Mouse (Mus musculus) kidney, embryonic 15.5 days (tissue): ENCODE data around the gene Tmtc2. TPM values are rescaled to one million over a fixed set of nuclear protein-coding genes. Genes with fewer than 3 reads are reported as not detected.
"Not testable (repeated sequence)": the region's sequence is repeated elsewhere in the genome, so short reads cannot be mapped to it uniquely, and the experiment has no call there.

Source experiments
- ATAC-seq: fragments of 200-750 bp; cut with Nextera tagmentation; replicated peaks from 2 replicates; pipeline ENCODE4 v1.8.0; 2017; ENCODE audit warnings: moderate TSS enrichment; ENCODE audit not compliant: low FRiP score
- H3K27ac ChIP-seq: fragments of 300-500 bp; sonication (generic); 2 replicates; pipeline ENCODE4 v1.5.1; 2015; ENCODE audit warnings: mild to moderate bottlenecking, inconsistent platforms
- H3K27me3 ChIP-seq: fragments of 300-500 bp; sonication (generic); 2 replicates; pipeline ENCODE4 v1.6.1; 2015; ENCODE audit warnings: inconsistent platforms
- H3K36me3 ChIP-seq: fragments of 300-500 bp; sonication (generic); 2 replicates; pipeline ENCODE4 v1.6.1; 2015; ENCODE audit warnings: inconsistent platforms
- H3K4me1 ChIP-seq: fragments of 300-500 bp; sonication (generic); 2 replicates; pipeline ENCODE4 v1.6.1; 2015; ENCODE audit warnings: inconsistent platforms
- H3K4me2 ChIP-seq: fragments of 300-500 bp; sonication (generic); 2 replicates; pipeline ENCODE4 v1.6.1; 2015; ENCODE audit warnings: moderate library complexity, mild to moderate bottlenecking, inconsistent platforms
- H3K4me3 ChIP-seq: fragments of 300-500 bp; sonication (generic); replicated peaks from 2 replicates; pipeline ENCODE4 v1.5.1; 2015; ENCODE audit warnings: mild to moderate bottlenecking, inconsistent platforms
- H3K9ac ChIP-seq: fragments of 300-500 bp; sonication (generic); 2 replicates; pipeline ENCODE4 v1.6.1; 2015; ENCODE audit warnings: mild to moderate bottlenecking, inconsistent platforms
- H3K9me3 ChIP-seq: fragments of 300-500 bp; sonication (generic); replicated peaks from 2 replicates; pipeline ENCODE4 v1.6.1; 2016; ENCODE audit warnings: inconsistent platforms
- WGBS: fragments of 180-500 bp; shearing (Covaris S2); methylation state at CpG from one replicate; pipeline ENCODE4 v1.1.7; 2015; ENCODE audit warnings: mixed read lengths; 5-methylcytosine and 5-hydroxymethylcytosine counted together
- polyA plus RNA-seq: library from polyadenylated mRNA; unstranded; fragments of >200 nt; fragmentation: Nextera tagmentation; extraction: Ambion mirVana; gene quantifications from 2 replicates; pipeline ENCODE4 v1.2.1, GENCODE M21; 2015

Tmtc2 gene
- polyA plus RNA-seq, 1 experiment from 2014 or later, result 10.8 TPM

GRCm38 (mm10) chr10:105260053-105260452 is 314.2 kb downstream of the Tmtc2 start:
- H3K4me2 ChIP-seq, result no peak overlapping the region
- no peaks in the 10 kb centered on the region for H3K9me3 ChIP-seq
- no peak for ATAC-seq
- H3K9ac ChIP-seq, result no peak overlapping the region
- no peaks in the 10 kb centered on the region for H3K27me3 ChIP-seq
- H3K36me3 ChIP-seq, result no peaks in the 10 kb centered on the region
- WGBS, result 64% methylated on average over 3 of the region's 3 CpGs
- H3K4me3 ChIP-seq, result no peak overlapping the region
- no peak overlapping the region for H3K27ac ChIP-seq
- H3K4me1 ChIP-seq, result no peaks in the 10 kb centered on the region

- not testable (repeated sequence) for H3K27me3 ChIP-seq, H3K4me3 ChIP-seq, H3K9ac ChIP-seq, H3K36me3 ChIP-seq, H3K4me1 ChIP-seq, H3K9me3 ChIP-seq, H3K4me2 ChIP-seq, H3K27ac ChIP-seq, ATAC-seq
- WGBS, result 75% methylated on average over 22 of the region's 22 CpGs
These were observed 336.0 kb downstream of the Tmtc2 start for GRCm38 (mm10) chr10:105238291-105238690.

GRCm38 (mm10) chr10:105232864-105233263 is 341.4 kb downstream of the Tmtc2 start:
- no peak overlapping the region for H3K9ac ChIP-seq
- no peaks in the 10 kb centered on the region for H3K9me3 ChIP-seq
- ATAC-seq, result no peak
- no peaks in the 10 kb centered on the region for H3K27me3 ChIP-seq
- no peaks in the 10 kb centered on the region for H3K4me1 ChIP-seq
- H3K27ac ChIP-seq, result no peak overlapping the region
- no peak overlapping the region for H3K4me3 ChIP-seq
- 90% methylated on average over 2 of the region's 2 CpGs for WGBS
- H3K4me2 ChIP-seq, result no peak overlapping the region
- H3K36me3 ChIP-seq, result no peaks in the 10 kb centered on the region

GRCm38 (mm10) chr10:105230416-105230815 is 343.8 kb downstream of the Tmtc2 start:
- no peak overlapping the region for H3K4me3 ChIP-seq
- WGBS, result 88% methylated on average over 7 of the region's 7 CpGs
- no peak for ATAC-seq
- no peak overlapping the region for H3K9ac ChIP-seq
- H3K4me1 ChIP-seq, result no peaks in the 10 kb centered on the region
- H3K4me2 ChIP-seq, result no peak overlapping the region
- no peaks in the 10 kb centered on the region for H3K27me3 ChIP-seq
- no peaks in the 10 kb centered on the region for H3K36me3 ChIP-seq
- no peaks in the 10 kb centered on the region for H3K9me3 ChIP-seq
- no peak overlapping the region for H3K27ac ChIP-seq

GRCm38 (mm10) chr10:105228623-105229022 is 345.6 kb downstream of the Tmtc2 start:
- H3K9ac ChIP-seq, result no peak overlapping the region
- H3K36me3 ChIP-seq, result no peaks in the 10 kb centered on the region
- 83% methylated on average over 2 of the region's 2 CpGs for WGBS
- H3K4me2 ChIP-seq, result no peak overlapping the region
- no peaks in the 10 kb centered on the region for H3K9me3 ChIP-seq
- no peak overlapping the region for H3K4me3 ChIP-seq
- no peaks in the 10 kb centered on the region for H3K27me3 ChIP-seq
- H3K4me1 ChIP-seq, result no peaks in the 10 kb centered on the region
- H3K27ac ChIP-seq, result no peak overlapping the region
- no peak for ATAC-seq

- Histone ChIP-seq H3K36me3 (no peaks in the 10 kb centered on the region), H3K4me1 (no peaks in the 10 kb centered on the region), H3K9ac (no peak overlapping the region), H3K4me2 (no peak overlapping the region), H3K9me3 (no peaks in the 10 kb centered on the region), H3K27me3 (no peaks in the 10 kb centered on the region), H3K4me3 (no peak overlapping the region), H3K27ac (no peak overlapping the region)
- WGBS, result 30% methylated on average over 5 of the region's 5 CpGs
- no peak for ATAC-seq
These were observed 346.6 kb downstream of the Tmtc2 start for GRCm38 (mm10) chr10:105227631-105228030.

- Histone ChIP-seq H3K27me3 (no peaks in the 10 kb centered on the region), H3K9me3 (no peaks in the 10 kb centered on the region), H3K36me3 (no peaks in the 10 kb centered on the region), H3K4me3 (no peak overlapping the region), H3K27ac (no peak overlapping the region), H3K4me2 (no peak overlapping the region), H3K9ac (no peak overlapping the region), H3K4me1 (no peaks in the 10 kb centered on the region)
- WGBS, result 88% methylated on average over 6 of the region's 6 CpGs
- ATAC-seq, result no peak
These were observed 348.5 kb downstream of the Tmtc2 start for GRCm38 (mm10) chr10:105225714-105226113.

GRCm38 (mm10) chr10:105222904-105223303 is 351.3 kb downstream of the Tmtc2 start:
- no peaks in the 10 kb centered on the region for H3K27me3 ChIP-seq
- H3K4me2 ChIP-seq, result no peak overlapping the region
- no peaks in the 10 kb centered on the region for H3K4me1 ChIP-seq
- H3K27ac ChIP-seq, result no peak overlapping the region
- WGBS, result 93% methylated on average over 5 of the region's 5 CpGs
- H3K9me3 ChIP-seq, result no peaks in the 10 kb centered on the region
- no peaks in the 10 kb centered on the region for H3K36me3 ChIP-seq
- no peak overlapping the region for H3K9ac ChIP-seq
- no peak overlapping the region for H3K4me3 ChIP-seq
- no peak for ATAC-seq

GRCm38 (mm10) chr10:105201491-105201890 is 372.8 kb downstream of the Tmtc2 start:
- Histone ChIP-seq H3K4me1 (no peaks in the 10 kb centered on the region), H3K4me2 (no peak overlapping the region), H3K27ac (no peak overlapping the region), H3K4me3 (no peak overlapping the region), H3K36me3 (no peaks in the 10 kb centered on the region), H3K9me3 (no peaks in the 10 kb centered on the region), H3K27me3 (no peaks in the 10 kb centered on the region), H3K9ac (no peak overlapping the region)
- no peak for ATAC-seq
- WGBS, result 84% methylated on average over 10 of the region's 10 CpGs

GRCm38 (mm10) chr10:105200678-105201077 is 373.6 kb downstream of the Tmtc2 start:
- Histone ChIP-seq H3K9ac (no peak overlapping the region), H3K4me2 (no peak overlapping the region), H3K27ac (no peak overlapping the region), H3K36me3 (no peaks in the 10 kb centered on the region), H3K4me1 (no peaks in the 10 kb centered on the region), H3K9me3 (no peaks in the 10 kb centered on the region), H3K4me3 (no peak overlapping the region), H3K27me3 (no peaks in the 10 kb centered on the region)
- ATAC-seq, result no peak
- 89% methylated on average over 2 of the region's 2 CpGs for WGBS

GRCm38 (mm10) chr10:105200092-105200491 is 374.2 kb downstream of the Tmtc2 start:
- no peak overlapping the region for H3K9ac ChIP-seq
- ATAC-seq, result no peak
- WGBS, result 57% methylated on average over 4 of the region's 4 CpGs
- H3K9me3 ChIP-seq, result no peaks in the 10 kb centered on the region
- no peak overlapping the region for H3K4me2 ChIP-seq
- no peaks in the 10 kb centered on the region for H3K4me1 ChIP-seq
- H3K27ac ChIP-seq, result no peak overlapping the region
- H3K36me3 ChIP-seq, result no peaks in the 10 kb centered on the region
- H3K4me3 ChIP-seq, result no peak overlapping the region
- H3K27me3 ChIP-seq, result no peaks in the 10 kb centered on the region

- Histone ChIP-seq H3K27ac (no peak overlapping the region), H3K4me3 (no peak overlapping the region), H3K4me2 (no peak overlapping the region), H3K36me3 (no peaks in the 10 kb centered on the region), H3K9me3 (no peaks in the 10 kb centered on the region), H3K4me1 (no peaks in the 10 kb centered on the region), H3K9ac (no peak overlapping the region), H3K27me3 (no peaks in the 10 kb centered on the region)
- no peak for ATAC-seq
- 58% methylated on average over 5 of the region's 5 CpGs for WGBS
These were observed 374.7 kb downstream of the Tmtc2 start for GRCm38 (mm10) chr10:105199515-105199914.

GRCm38 (mm10) chr10:105195377-105195776 is 378.9 kb downstream of the Tmtc2 start:
- no peak overlapping the region for H3K27ac ChIP-seq
- no peaks in the 10 kb centered on the region for H3K9me3 ChIP-seq
- H3K27me3 ChIP-seq, result no peaks in the 10 kb centered on the region
- WGBS, result 86% methylated on average over 2 of the region's 2 CpGs
- no peaks in the 10 kb centered on the region for H3K36me3 ChIP-seq
- 0 out of 2 replicates have a peak, but pooled peaks cover 3% of the 10 kb centered on the region for H3K4me1 ChIP-seq
- no peak overlapping the region for H3K4me3 ChIP-seq
- no peak overlapping the region for H3K4me2 ChIP-seq
- ATAC-seq, result no peak
- H3K9ac ChIP-seq, result no peak overlapping the region
